Mouse (Mus musculus): ENCODE data around the gene Rufy1. TPM values are rescaled to one million over a fixed set of nuclear protein-coding genes. Genes with fewer than 3 reads are reported as not detected.
A peak's percentile ranks its signal among the peaks of the same experiment; 100 is the strongest.

Rufy1 gene
- 35.6 and 38.3 TPM in 2 replicates for polyA plus RNA-seq (2012; rRNA removed)

GRCm38 (mm10) chr11:50430277-50431133 lies at the start of gene Rufy1:
Gene Rufy1 (minus strand): TSS chr11:50431125.
- H3K4me1 ChIP-seq (ENCODE audit: control insufficient read depth, insufficient read depth, low read length): peaks cover 5% of the 10 kb centered on the region; the same call in 1 of the 2 replicates
- DNase-seq: peak; percentile 86 to 93
- under 1% methylated on average over 84 of the region's 90 CpGs for WGBS

DNA sequence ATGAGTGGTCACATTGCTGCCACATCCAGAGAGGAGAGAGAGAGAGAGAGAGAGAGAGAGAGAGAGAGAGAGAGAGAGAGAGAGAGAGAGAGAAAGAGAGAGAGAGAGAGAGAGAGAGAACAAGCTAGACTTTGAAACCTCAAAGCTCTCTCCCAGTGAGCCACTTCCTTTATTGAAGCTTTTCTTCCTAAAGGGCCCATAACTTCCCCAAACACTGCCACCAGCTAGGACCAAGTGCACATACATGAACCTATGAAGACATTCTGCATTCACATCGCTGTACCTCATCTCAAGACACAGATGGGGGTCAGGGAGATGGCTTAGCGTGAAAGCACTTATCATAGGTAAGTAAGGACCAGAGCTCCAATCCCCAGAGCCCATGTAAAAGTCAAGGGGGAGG lies 47.1 kb upstream of the Rufy1 start:
- WGBS: 94% methylated on average over 2 of the region's 2 CpGs
- TF ChIP-seq CTCF (IDR thresholded peaks at IDR 0.05; ENCODE audit: borderline replicate concordance, insufficient read depth, low read depth, low read length) (no peak), POLR2A (IDR thresholded peaks at IDR 0.05; ENCODE audit: borderline replicate concordance, insufficient read depth, low read length) (no peak)
- Histone ChIP-seq H3K4me3 (replicated peaks; ENCODE audit: insufficient read depth, low read depth, low read length) (no peak overlapping the region), H3K4me1 (ENCODE audit: control insufficient read depth, insufficient read depth, low read length) (no peaks in the 10 kb centered on the region), H3K27me3 (ENCODE audit: control insufficient read depth, insufficient read depth, low read length) (no peaks in the 10 kb centered on the region), H3K27ac (ENCODE audit: insufficient read depth, low read length) (no peak overlapping the region)
- no peak for DNase-seq

More at GRCm38 (mm10) chr11:50430277-50431133, at the start of gene Rufy1:
- TF ChIP-seq CTCF (IDR thresholded peaks at IDR 0.05; ENCODE audit: borderline replicate concordance, insufficient read depth, low read depth, low read length) (no peak), POLR2A (IDR thresholded peaks at IDR 0.05; ENCODE audit: borderline replicate concordance, insufficient read depth, low read length) (peak; percentile 53; the same call in 1 of the 2 replicates)
- Histone ChIP-seq H3K4me3 (replicated peaks; ENCODE audit: insufficient read depth, low read depth, low read length) (peak within 1 kb of the TSS; percentile 84), H3K27ac (ENCODE audit: insufficient read depth, low read length) (peak within 1 kb of the TSS; percentile 98), H3K27me3 (ENCODE audit: control insufficient read depth, insufficient read depth, low read length) (no peaks in the 10 kb centered on the region)

DNA sequence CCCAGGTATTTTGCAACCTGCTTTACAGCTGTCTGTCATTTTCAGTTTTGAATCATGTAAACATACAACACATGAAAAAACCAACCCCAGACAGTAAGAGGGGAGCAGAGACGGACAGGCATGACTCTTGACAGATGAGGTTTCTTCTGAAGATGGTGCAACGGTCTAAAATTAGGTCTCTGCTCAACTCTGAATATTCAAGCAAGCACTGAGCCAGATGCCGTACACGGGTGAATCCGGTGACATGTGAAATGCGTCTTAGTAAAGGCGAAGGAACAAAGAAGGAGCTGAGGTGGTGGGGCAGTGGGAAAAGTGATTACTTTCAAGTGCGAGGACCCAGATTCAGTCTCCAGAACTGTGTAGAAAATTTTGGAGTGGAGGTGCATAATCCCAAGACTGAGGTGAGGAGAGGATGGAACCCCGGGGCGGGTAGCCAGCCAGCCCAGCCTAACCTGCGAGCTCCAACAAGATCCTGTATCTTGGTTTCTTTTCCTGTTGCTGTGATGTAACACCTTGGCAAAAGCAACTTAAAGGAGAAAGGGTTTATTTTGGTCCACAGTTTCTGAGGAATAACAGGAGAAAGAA lies 46.7 kb upstream of the Rufy1 start:
- Histone ChIP-seq H3K27me3 (ENCODE audit: control insufficient read depth, insufficient read depth, low read length) (no peaks in the 10 kb centered on the region), H3K27ac (ENCODE audit: insufficient read depth, low read length) (no peak overlapping the region), H3K4me1 (ENCODE audit: control insufficient read depth, insufficient read depth, low read length) (no peaks in the 10 kb centered on the region), H3K4me3 (replicated peaks; ENCODE audit: insufficient read depth, low read depth, low read length) (no peak overlapping the region)
- TF ChIP-seq POLR2A (IDR thresholded peaks at IDR 0.05; ENCODE audit: borderline replicate concordance, insufficient read depth, low read length) (no peak), CTCF (IDR thresholded peaks at IDR 0.05; ENCODE audit: borderline replicate concordance, insufficient read depth, low read depth, low read length) (no peak)
- 59% methylated on average over 11 of the region's 11 CpGs for WGBS
- DNase-seq: no peak

DNA sequence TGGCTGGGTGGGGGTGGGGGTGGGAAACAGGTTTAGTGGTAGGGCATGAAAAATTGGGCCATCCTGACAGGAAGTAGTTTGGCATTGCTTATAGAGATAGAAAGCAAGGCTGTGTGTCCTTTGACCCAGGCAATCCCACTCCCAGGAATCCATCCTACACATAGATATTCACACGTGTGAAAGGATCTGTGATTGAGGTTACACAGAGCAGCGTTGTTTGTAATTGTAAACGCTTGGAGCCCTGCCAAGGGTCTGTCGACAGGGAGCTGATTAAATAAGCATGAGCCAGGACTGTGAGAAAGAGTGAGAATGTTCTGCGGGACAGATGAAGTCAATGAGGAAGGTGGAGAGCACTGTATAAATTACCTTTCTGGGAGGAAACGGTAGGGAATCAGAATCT lies 46.0 kb upstream of the Rufy1 start:
- Histone ChIP-seq H3K27ac (ENCODE audit: insufficient read depth, low read length) (no peak overlapping the region), H3K4me3 (replicated peaks; ENCODE audit: insufficient read depth, low read depth, low read length) (no peak overlapping the region), H3K27me3 (ENCODE audit: control insufficient read depth, insufficient read depth, low read length) (no peaks in the 10 kb centered on the region), H3K4me1 (ENCODE audit: control insufficient read depth, insufficient read depth, low read length) (no peaks in the 10 kb centered on the region)
- DNase-seq: no peak
- TF ChIP-seq CTCF (IDR thresholded peaks at IDR 0.05; ENCODE audit: borderline replicate concordance, insufficient read depth, low read depth, low read length): no peak
- TF ChIP-seq POLR2A (IDR thresholded peaks at IDR 0.05; ENCODE audit: borderline replicate concordance, insufficient read depth, low read length): no peak
- WGBS: 4% methylated on average over 6 of the region's 6 CpGs

DNA sequence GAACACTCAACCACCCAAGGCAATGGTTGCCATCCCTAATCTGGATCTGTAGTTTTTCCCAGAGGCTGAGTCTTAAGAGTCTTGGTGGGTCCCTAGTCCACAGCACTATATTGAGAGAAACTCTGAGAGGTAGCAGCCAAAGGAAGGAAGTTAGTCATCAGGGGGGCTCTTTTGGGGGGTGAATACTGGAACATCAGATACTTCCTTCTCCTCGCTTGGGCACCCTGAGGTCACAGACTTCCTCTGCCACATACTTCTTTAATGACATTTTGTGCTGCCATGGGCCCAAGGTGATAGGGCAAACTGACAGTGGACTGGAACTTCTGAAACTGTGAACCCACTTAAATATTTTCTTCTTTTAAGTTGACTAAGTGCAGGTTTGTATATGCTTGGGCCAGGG lies 43.0 kb upstream of the Rufy1 start:
- no peak for TF ChIP-seq POLR2A (IDR thresholded peaks at IDR 0.05; ENCODE audit: borderline replicate concordance, insufficient read depth, low read length)
- no peak for TF ChIP-seq CTCF (IDR thresholded peaks at IDR 0.05; ENCODE audit: borderline replicate concordance, insufficient read depth, low read depth, low read length)
- H3K4me3 ChIP-seq (replicated peaks; ENCODE audit: insufficient read depth, low read depth, low read length): no peak overlapping the region
- no peaks in the 10 kb centered on the region for H3K4me1 ChIP-seq (ENCODE audit: control insufficient read depth, insufficient read depth, low read length)
- no peaks in the 10 kb centered on the region for H3K27me3 ChIP-seq (ENCODE audit: control insufficient read depth, insufficient read depth, low read length)
- no peak for DNase-seq
- WGBS: 100% methylated on average over 1 of the region's 1 CpGs
- no peak overlapping the region for H3K27ac ChIP-seq (ENCODE audit: insufficient read depth, low read length)

DNA sequence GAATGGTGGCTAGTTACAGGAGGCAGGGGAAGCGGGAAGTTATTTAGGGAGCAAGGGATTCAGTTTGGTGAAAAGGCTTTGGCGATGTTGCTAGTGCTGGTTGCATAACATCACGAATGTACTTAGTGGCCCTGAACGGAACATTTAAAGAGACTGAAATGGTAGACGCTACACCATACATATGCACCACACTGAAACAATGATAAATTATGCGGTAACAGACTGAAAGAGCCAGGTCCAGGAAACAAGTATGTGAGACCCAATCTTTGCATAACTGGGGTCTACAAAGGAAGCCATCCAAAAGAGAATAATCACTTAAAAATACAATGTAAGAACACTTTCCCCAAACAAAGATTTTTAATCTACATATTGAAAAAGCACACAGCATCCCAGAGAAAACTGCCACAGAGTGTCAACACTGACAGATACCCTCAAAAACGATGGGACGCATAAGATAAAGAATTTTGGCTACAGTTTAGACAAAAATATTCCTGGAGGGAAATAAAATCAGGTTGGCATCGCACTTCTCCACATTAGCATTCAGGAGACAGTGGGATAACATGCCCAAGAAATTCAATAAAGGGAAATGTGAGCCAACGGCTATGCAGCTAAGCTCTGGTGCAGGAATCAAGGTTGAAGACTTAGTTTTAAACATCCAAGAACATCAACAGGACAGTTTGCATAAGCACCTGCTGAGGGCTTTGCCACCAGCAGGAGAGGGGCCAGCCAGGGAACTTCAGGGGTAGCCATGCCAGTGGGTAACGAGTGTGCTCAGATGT lies 41.4 kb upstream of the Rufy1 start:
- H3K27ac ChIP-seq (ENCODE audit: insufficient read depth, low read length): no peak overlapping the region
- TF ChIP-seq POLR2A (IDR thresholded peaks at IDR 0.05; ENCODE audit: borderline replicate concordance, insufficient read depth, low read length) (no peak), CTCF (IDR thresholded peaks at IDR 0.05; ENCODE audit: borderline replicate concordance, insufficient read depth, low read depth, low read length) (no peak)
- DNase-seq: no peak
- no peaks in the 10 kb centered on the region for H3K4me1 ChIP-seq (ENCODE audit: control insufficient read depth, insufficient read depth, low read length)
- 77% methylated on average over 11 of the region's 11 CpGs for WGBS
- no peaks in the 10 kb centered on the region for H3K27me3 ChIP-seq (ENCODE audit: control insufficient read depth, insufficient read depth, low read length)
- H3K4me3 ChIP-seq (replicated peaks; ENCODE audit: insufficient read depth, low read depth, low read length): no peak overlapping the region

DNA sequence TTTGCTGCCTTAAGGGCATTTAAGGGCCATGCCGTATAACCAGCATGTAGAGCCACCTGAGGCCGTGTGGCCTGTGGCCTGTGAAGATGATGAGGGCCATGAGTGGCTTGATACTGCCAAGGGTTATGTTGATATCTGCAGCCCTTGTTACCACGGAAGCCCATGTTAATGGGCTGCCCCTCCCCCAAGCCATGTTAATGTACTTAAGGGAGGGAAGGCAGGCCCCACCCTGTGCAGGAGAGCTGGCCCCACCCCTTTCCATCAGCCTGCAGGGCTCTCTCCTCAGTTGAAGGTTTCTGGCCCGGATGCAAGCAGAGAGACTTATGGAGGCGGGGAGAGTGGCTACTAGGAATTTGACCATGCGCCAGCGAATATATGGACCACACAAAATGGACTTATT lies 30.6 kb upstream of the Rufy1 start:
- DNase-seq: no peak
- Histone ChIP-seq H3K4me1 (ENCODE audit: control insufficient read depth, insufficient read depth, low read length) (no peaks in the 10 kb centered on the region), H3K27me3 (ENCODE audit: control insufficient read depth, insufficient read depth, low read length) (no peaks in the 10 kb centered on the region), H3K4me3 (replicated peaks; ENCODE audit: insufficient read depth, low read depth, low read length) (no peak overlapping the region), H3K27ac (ENCODE audit: insufficient read depth, low read length) (no peak overlapping the region)
- WGBS: 73% methylated on average over 7 of the region's 7 CpGs
- TF ChIP-seq CTCF (IDR thresholded peaks at IDR 0.05; ENCODE audit: borderline replicate concordance, insufficient read depth, low read depth, low read length): no peak
- TF ChIP-seq POLR2A (IDR thresholded peaks at IDR 0.05; ENCODE audit: borderline replicate concordance, insufficient read depth, low read length): no peak
